In the genomic region with DNA sequence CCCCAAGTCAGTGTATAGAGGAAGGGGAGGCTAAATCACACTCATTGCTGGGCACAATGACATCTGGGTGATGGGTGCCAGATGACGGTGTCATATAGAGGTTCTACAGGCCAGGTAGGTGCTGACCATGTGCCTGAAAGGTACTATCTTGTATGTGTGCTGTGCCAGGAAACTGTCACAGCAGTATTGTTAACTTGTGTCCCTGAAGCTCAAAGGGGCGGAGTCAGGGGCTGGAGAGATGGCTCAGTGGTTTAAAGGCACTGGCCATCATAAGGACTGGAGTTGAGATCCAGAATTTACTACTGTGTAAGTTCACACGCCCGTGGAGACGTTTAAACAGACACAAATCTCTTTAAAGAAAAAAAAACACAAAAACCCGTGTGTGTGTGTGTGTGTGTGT, we compare ENCODE assay signal across 8 mouse cellular contexts. TPM values are rescaled to one million over a fixed set of nuclear protein-coding genes. Genes with fewer than 3 reads are reported as not detected.
DNase-seq lines count a peak whose midpoint lies in the region; ATAC-seq and TF ChIP-seq lines count a peak whose summit lies in the region.

No protein-coding gene starts in this region.

- intact Hi-C loops in gastrocnemius, postnatal 14 days (cut with DNase I; ENCODE audit: low total_unique reads): no loop called here

- no peak for ATAC-seq in heart, embryonic 12.5 days (ENCODE audit: insufficient number of reproducible peaks, low FRiP score)
- no peak for ATAC-seq in G1E (ENCODE audit: extremely low read depth, insufficient number of reproducible peaks, low FRiP score, poor library complexity, severe bottlenecking)
- ATAC-seq in forebrain, postnatal 0 days: no peak

- H3K9me3 ChIP-seq in heart, embryonic 12.5 days (replicated peaks): no peaks in the 10 kb centered on the region
- no peaks in the 10 kb centered on the region for H3K9me3 ChIP-seq in G1E (replicated peaks)
- no peaks in the 10 kb centered on the region for H3K9me3 ChIP-seq in forebrain, postnatal 0 days (ENCODE audit: low read length)
- H3K9me3 ChIP-seq in midbrain, embryonic 10.5 days (replicated peaks): no peaks in the 10 kb centered on the region

- H3K9ac ChIP-seq in heart, embryonic 12.5 days: no peak overlapping the region
- no peak overlapping the region for H3K9ac ChIP-seq in forebrain, postnatal 0 days

- DNase-seq in heart, adult 18-20 months: no peak
- no peak for DNase-seq in G1E (ENCODE audit: low spot score)
- DNase-seq in forebrain, postnatal 0 days: no peak
- DNase-seq in midbrain, embryonic 10.5 days (ENCODE audit: low spot score): no peak
- DNase-seq in gastrocnemius, postnatal 14 days: no peak
- no peak for DNase-seq in lung, adult 18-20 months
- DNase-seq in yolk sac, embryonic 10.5 days (ENCODE audit: low spot score): no peak

- peaks cover 4% of the 10 kb centered on the region; the same call in 1 of the 2 replicates for H3K36me3 ChIP-seq in heart, embryonic 12.5 days
- peaks cover 42% of the 10 kb centered on the region for H3K36me3 ChIP-seq in G1E (replicated peaks)
- no peaks in the 10 kb centered on the region for H3K36me3 ChIP-seq in forebrain, postnatal 0 days (ENCODE audit: insufficient read depth)
- peaks cover 11% of the 10 kb centered on the region; the same call in 1 of the 2 replicates for H3K36me3 ChIP-seq in midbrain, embryonic 10.5 days

- H3K4me3 ChIP-seq in heart, embryonic 12.5 days: no peak overlapping the region
- H3K4me3 ChIP-seq in G1E (ENCODE audit: low read depth, low read length): peak overlapping the region; percentile 25; the same call in 1 of the 2 replicates
- H3K4me3 ChIP-seq in forebrain, postnatal 0 days (ENCODE audit: low read depth, low read length): no peak overlapping the region
- peak overlapping the region; percentile 83 for H3K4me3 ChIP-seq in midbrain, embryonic 10.5 days

- no peak for TF ChIP-seq CTCF in G1E (IDR thresholded peaks at IDR 0.05; ENCODE audit: low read depth, low read length)
- TF ChIP-seq CTCF in forebrain, postnatal 0 days (IDR thresholded peaks at IDR 0.05; ENCODE audit: low read depth): no peak

- no peak overlapping the region for H3K27ac ChIP-seq in heart, embryonic 12.5 days (ENCODE audit: poor library complexity, severe bottlenecking)
- no peak overlapping the region for H3K27ac ChIP-seq in forebrain, postnatal 0 days (ENCODE audit: low read depth, low read length)
- H3K27ac ChIP-seq in midbrain, embryonic 10.5 days (replicated peaks): no peak overlapping the region

- WGBS in heart, embryonic 12.5 days: 82% methylated on average over 6 of the region's 6 CpGs
- 89% methylated on average over 6 of the region's 6 CpGs for WGBS in forebrain, postnatal 0 days
- 93% methylated on average over 6 of the region's 6 CpGs for WGBS in midbrain, embryonic 10.5 days

- peaks cover 14% of the 10 kb centered on the region for H3K4me1 ChIP-seq in heart, embryonic 12.5 days (replicated peaks)
- H3K4me1 ChIP-seq in G1E (ENCODE audit: insufficient read depth, low read depth, low read length): peaks cover 19% of the 10 kb centered on the region
- 0 out of 2 replicates have a peak, but pooled peaks cover 8% of the 10 kb centered on the region for H3K4me1 ChIP-seq in forebrain, postnatal 0 days (ENCODE audit: insufficient read depth)
- H3K4me1 ChIP-seq in midbrain, embryonic 10.5 days: peaks cover 12% of the 10 kb centered on the region

- peak overlapping the region; percentile 73; the same call in 1 of the 2 replicates for H3K4me2 ChIP-seq in heart, embryonic 12.5 days
- H3K4me2 ChIP-seq in forebrain, postnatal 0 days (ENCODE audit: low read depth): 0 out of 2 replicates have a peak overlapping the region, but pooled peaks have one; percentile 55

- H3K27me3 ChIP-seq in heart, embryonic 12.5 days (replicated peaks): no peaks in the 10 kb centered on the region
- H3K27me3 ChIP-seq in G1E (ENCODE audit: insufficient read depth, low read length): no peaks in the 10 kb centered on the region
- H3K27me3 ChIP-seq in forebrain, postnatal 0 days (ENCODE audit: insufficient read depth, low read length): no peaks in the 10 kb centered on the region
- H3K27me3 ChIP-seq in midbrain, embryonic 10.5 days (ENCODE audit: low read depth, poor library complexity, severe bottlenecking): no peaks in the 10 kb centered on the region

RNA-seq across cellular contexts. Expression of a gene that starts 22.6 kb away (rescaled TPM):
- 0.24 and 0.64 TPM in 2 replicates for polyA plus RNA-seq in heart, embryonic 12.5 days (2016; fragmentation: Nextera tagmentation; extraction: Ambion mirVana)
- total RNA-seq in heart, adult 18-20 months (2021): under 1 TPM; 0.62 to 0.94 TPM
- total RNA-seq in G1E (2014; fragmentation: Nextera tagmentation) (not detected in 2 replicates), G1E (2017) (0.12 and 0.44 TPM in 2 replicates)
- not detected in 2 replicates for polyA plus RNA-seq in G1E (2012)
- total RNA-seq in forebrain, postnatal 0 days (2014; rRNA removed): 1.8 and 4.4 TPM in 2 replicates
- polyA plus RNA-seq in forebrain, postnatal 0 days (2015; fragmentation: Nextera tagmentation; extraction: Ambion mirVana): 1.1 and 2.0 TPM in 2 replicates
- polyA plus RNA-seq in midbrain, embryonic 10.5 days (2016; fragmentation: Nextera tagmentation; extraction: Ambion mirVana): 7.6 and 10.7 TPM in 2 replicates
- total RNA-seq in gastrocnemius, postnatal 14 days (2021): 1 to 10 TPM; 2.0 to 2.2 TPM

RNA-seq across cellular contexts. Expression of a gene that starts 46.8 kb away (rescaled TPM):
- polyA plus RNA-seq in heart, embryonic 12.5 days (2016; fragmentation: Nextera tagmentation; extraction: Ambion mirVana): not detected in 2 replicates
- under 1 TPM in 1 of 2 experiments, not detected in 1; 0.51 TPM for total RNA-seq in heart, adult 18-20 months (2021)
- not detected in 2 replicates for total RNA-seq in G1E (2014; fragmentation: Nextera tagmentation)
- not detected in 2 replicates for total RNA-seq in G1E (2017)
- not detected in 2 replicates for polyA plus RNA-seq in G1E (2012)
- total RNA-seq in forebrain, postnatal 0 days (2014; rRNA removed): not detected in 2 replicates
- polyA plus RNA-seq in forebrain, postnatal 0 days (2015; fragmentation: Nextera tagmentation; extraction: Ambion mirVana): not detected in 2 replicates
- polyA plus RNA-seq in midbrain, embryonic 10.5 days (2016; fragmentation: Nextera tagmentation; extraction: Ambion mirVana): not detected in 2 replicates
- not detected for total RNA-seq in gastrocnemius, postnatal 14 days (2021)

Comparison
In these comparisons a context has a peak if more than half of its experiments do, and no peak if none do; other contexts are left out.
1. H3K4me3 ChIP-seq: peak in G1E (single experiment) and midbrain, embryonic 10.5 days (single experiment); none in heart, embryonic 12.5 days (single experiment) and forebrain, postnatal 0 days (single experiment).